Mouse (Mus musculus) layer of hippocampus, postnatal 36 days (tissue): ENCODE data around the gene Il31ra. TPM values are rescaled to one million over a fixed set of nuclear protein-coding genes. Genes with fewer than 3 reads are reported as not detected.

Experiments used
- DNase-seq, 2 experiments: peaks; one replicate each; pipeline ENCODE4 v3.0.0; 2022
- total RNA-seq, 2 experiments: library from RNA; stranded (reverse); gene quantifications; 2 replicates each; pipeline ENCODE4 v1.2.3; 2021

Gene Il31ra
- total RNA-seq, 2 experiments from 2014 or later = 0.18 TPM; not detected in 1

GRCm38 (mm10) chr13:112507691-112508090 lies 86.5 kb downstream of the Il31ra start:
- DNase-seq = no peak

GRCm38 (mm10) chr13:112506766-112507165 lies 87.4 kb downstream of the Il31ra start:
- DNase-seq = no peak

- no peak for DNase-seq
These were observed 88.7 kb downstream of the Il31ra start for GRCm38 (mm10) chr13:112505436-112505835.

- no peak for DNase-seq
These were observed 90.3 kb downstream of the Il31ra start for GRCm38 (mm10) chr13:112503846-112504245.

- DNase-seq = no peak
These were observed 93.7 kb downstream of the Il31ra start for GRCm38 (mm10) chr13:112500466-112500865.

GRCm38 (mm10) chr13:112500027-112500426 lies 94.1 kb downstream of the Il31ra start:
- DNase-seq = no peak

GRCm38 (mm10) chr13:112494590-112494989 lies 99.6 kb downstream of the Il31ra start:
- no peak for DNase-seq

- DNase-seq = no peak
These were observed 101.9 kb downstream of the Il31ra start for GRCm38 (mm10) chr13:112492285-112492678.

- no peak for DNase-seq
These were observed 102.4 kb downstream of the Il31ra start for GRCm38 (mm10) chr13:112491636-112492284.

GRCm38 (mm10) chr13:112490036-112490435 lies 104.1 kb downstream of the Il31ra start:
- DNase-seq = no peak

GRCm38 (mm10) chr13:112486676-112487075 lies 107.5 kb downstream of the Il31ra start:
- no peak for DNase-seq

GRCm38 (mm10) chr13:112486236-112486635 lies 107.9 kb downstream of the Il31ra start:
- DNase-seq = no peak

- no peak for DNase-seq
These were observed 111.1 kb downstream of the Il31ra start for GRCm38 (mm10) chr13:112483015-112483414.

- DNase-seq = no peak
These were observed 111.6 kb downstream of the Il31ra start for GRCm38 (mm10) chr13:112482525-112482924.

GRCm38 (mm10) chr13:112479926-112480325 lies 114.2 kb downstream of the Il31ra start:
- no peak for DNase-seq

GRCm38 (mm10) chr13:112479032-112479431 lies 115.1 kb downstream of the Il31ra start:
- DNase-seq = no peak

GRCm38 (mm10) chr13:112473757-112474755 lies 120.1 kb downstream of the Il31ra start:
- DNase-seq = no peak

GRCm38 (mm10) chr13:112472401-112473023 lies 121.6 kb downstream of the Il31ra start:
- no peak for DNase-seq

GRCm38 (mm10) chr13:112471201-112471600 lies 123.0 kb downstream of the Il31ra start:
- DNase-seq = no peak
